Mouse (Mus musculus) spleen, adult 2 months (tissue): ENCODE measurements around the gene Gm20388. TPM values are rescaled to one million over a fixed set of nuclear protein-coding genes. Genes with fewer than 3 reads are reported as not detected.

Source experiments
- DNase-seq, 2 experiments: peaks; one replicate each; pipeline versions ENCODE4 v3.0.0 to v3.0.0-alpha.2; 2012 to 2021; ENCODE audit warnings: low spot score in 2 of 2, low read depth in 1 of 2
- H3K27ac ChIP-seq: fragments of 200-500 bp; 2 replicates; pipeline ENCODE4 v1.5.1; 2012; ENCODE audit warnings: low read length, inconsistent platforms; ENCODE audit not compliant: insufficient read depth
- H3K27me3 ChIP-seq: fragments of 200-500 bp; 2 replicates; pipeline ENCODE4 v1.6.1; 2012; ENCODE audit warnings: mild to moderate bottlenecking, moderate library complexity, low read length, inconsistent platforms; ENCODE audit not compliant: control insufficient read depth, insufficient read depth
- H3K36me3 ChIP-seq: fragments of 200-500 bp; 2 replicates; pipeline ENCODE4 v1.6.1; 2012; ENCODE audit warnings: mild to moderate bottlenecking, low read length, inconsistent platforms; ENCODE audit not compliant: control insufficient read depth, insufficient read depth
- H3K4me1 ChIP-seq: fragments of 200-500 bp; 2 replicates; pipeline ENCODE4 v1.6.1; 2011; ENCODE audit warnings: inconsistent platforms; ENCODE audit not compliant: control insufficient read depth, insufficient read depth, insufficient read length
- H3K4me3 ChIP-seq: fragments of 200-500 bp; 2 replicates; pipeline ENCODE4 v1.5.1; 2011; ENCODE audit warnings: mild to moderate bottlenecking, inconsistent platforms; ENCODE audit not compliant: insufficient read depth, insufficient read length; ENCODE audit errors: extremely low read depth
- CTCF ChIP-seq: fragments of 200-500 bp; IDR thresholded peaks from 2 replicates; pipeline ENCODE4 v1.5.1; 2011; ENCODE audit warnings: mild to moderate bottlenecking, inconsistent platforms; ENCODE audit not compliant: insufficient read depth, insufficient read length, insufficient replicate concordance; ENCODE audit errors: extremely low read depth
- POLR2A ChIP-seq: fragments of 200-500 bp; IDR thresholded peaks from 2 replicates; pipeline ENCODE4 v1.6.1; 2011; ENCODE audit warnings: low read depth, low read length, inconsistent platforms
- WGBS: fragments of 180-500 bp; shearing (Covaris S2); methylation state at CpG from one replicate; pipeline ENCODE4 v1.1.7; 2018; 5-methylcytosine and 5-hydroxymethylcytosine counted together
- polyA plus RNA-seq: library from polyadenylated mRNA; depleted of rRNA; stranded (reverse); fragments of >200 nt; gene quantifications from 2 replicates; pipeline ENCODE4 v1.2.3, GENCODE M21; 2012

Gene Gm20388
- polyA plus RNA-seq, 1 experiment, result 26.1 TPM

DNA sequence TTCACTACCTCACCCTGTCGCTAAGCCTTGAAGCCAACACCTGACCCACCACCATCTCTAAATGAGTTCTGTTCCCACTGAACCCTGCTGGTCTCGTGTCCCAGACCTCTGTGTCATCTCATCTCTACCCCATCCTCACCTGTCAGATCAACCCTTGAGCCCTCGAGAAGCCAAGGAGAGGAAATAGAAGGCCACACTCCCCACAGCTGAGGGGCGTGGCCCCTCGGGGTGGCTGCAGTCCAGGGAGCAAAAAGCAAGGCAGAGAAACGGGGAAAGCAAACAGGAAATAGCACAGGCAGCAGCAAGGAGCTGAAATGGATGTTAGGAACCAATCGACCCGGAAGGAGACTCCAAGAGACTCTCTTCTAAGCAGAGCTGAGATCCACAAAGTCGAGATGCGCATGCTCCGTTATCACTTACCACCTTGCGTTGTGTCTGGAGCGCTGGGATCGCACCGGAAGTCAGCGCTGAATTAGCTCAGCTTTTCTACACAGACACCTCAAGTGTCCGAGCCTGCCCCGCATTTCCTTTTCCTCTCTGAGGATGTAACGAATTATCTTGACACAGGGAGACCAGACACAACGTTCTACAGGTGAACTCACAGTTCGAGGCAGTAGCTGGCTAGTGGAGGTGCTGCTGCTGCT is 3876.7 kb downstream of the Gm20388 start:
- Histone ChIP-seq H3K4me1 (no peaks in the 10 kb centered on the region), H3K27me3 (no peaks in the 10 kb centered on the region), H3K27ac (no peak overlapping the region), H3K36me3 (no peaks in the 10 kb centered on the region), H3K4me3 (no peak overlapping the region)
- DNase-seq, result no peak
- TF ChIP-seq POLR2A (no peak), CTCF (no peak)
- WGBS, result 27% methylated on average over 21 of the region's 21 CpGs

GRCm38 (mm10) chr8:123788416-123789170 is 3878.0 kb downstream of the Gm20388 start:
- 52% methylated on average over 14 of the region's 14 CpGs for WGBS
- no peaks in the 10 kb centered on the region for H3K4me1 ChIP-seq
- TF ChIP-seq POLR2A (no peak), CTCF (no peak)
- no peaks in the 10 kb centered on the region for H3K27me3 ChIP-seq
- no peak overlapping the region for H3K4me3 ChIP-seq
- no peaks in the 10 kb centered on the region for H3K36me3 ChIP-seq
- H3K27ac ChIP-seq, result no peak overlapping the region
- DNase-seq, result no peak

DNA sequence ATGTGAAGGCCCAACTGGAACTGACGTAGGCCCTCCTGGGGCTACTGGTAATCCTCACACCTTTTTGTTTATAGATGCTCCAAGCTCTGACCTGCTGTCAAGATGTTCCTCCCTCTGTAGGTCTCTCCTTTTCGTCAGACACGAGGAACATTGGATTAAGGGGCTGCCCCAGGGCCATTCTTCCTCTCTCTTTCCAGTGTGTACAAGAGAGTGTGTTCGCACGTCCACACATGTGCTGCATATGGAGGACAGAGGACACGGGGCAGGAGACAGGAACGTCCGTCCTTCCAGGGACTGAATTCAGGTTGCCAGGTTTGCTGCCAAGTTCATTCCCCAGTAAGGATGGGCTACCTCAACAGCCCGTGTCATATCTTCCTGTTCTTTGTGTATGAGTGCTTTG is 3878.8 kb downstream of the Gm20388 start:
- no peak for TF ChIP-seq CTCF
- no peak for TF ChIP-seq POLR2A
- DNase-seq, result no peak
- Histone ChIP-seq H3K27ac (no peak overlapping the region), H3K36me3 (no peaks in the 10 kb centered on the region), H3K27me3 (no peaks in the 10 kb centered on the region), H3K4me1 (no peaks in the 10 kb centered on the region), H3K4me3 (no peak overlapping the region)
- WGBS, result 81% methylated on average over 9 of the region's 9 CpGs

DNA sequence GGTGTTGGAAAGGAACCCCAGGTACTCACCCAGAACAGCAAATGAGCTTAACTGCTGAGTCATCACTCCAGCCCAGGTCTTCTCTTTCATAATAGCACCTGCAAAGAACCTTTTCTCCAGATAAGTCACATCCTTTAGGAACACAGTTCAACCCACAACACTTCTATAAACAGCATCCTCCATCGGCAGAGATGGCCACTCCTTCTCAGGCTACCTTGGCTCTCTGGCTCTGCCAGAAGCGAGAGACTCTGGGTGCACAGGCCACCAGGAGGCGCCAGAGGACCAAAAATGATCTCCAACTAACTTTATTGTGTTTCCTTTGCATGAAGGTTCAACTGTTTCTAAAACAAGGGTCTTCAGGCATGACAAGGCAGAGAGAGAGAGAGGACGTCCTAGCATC is 3879.3 kb downstream of the Gm20388 start:
- TF ChIP-seq POLR2A (no peak), CTCF (peak; percentile 83; the same call in 1 of the 2 replicates)
- no peaks in the 10 kb centered on the region for H3K27me3 ChIP-seq
- 0% methylated on average over 4 of the region's 4 CpGs for WGBS
- peak; percentile 21 to 62 for DNase-seq
- no peak overlapping the region for H3K27ac ChIP-seq
- no peaks in the 10 kb centered on the region for H3K4me1 ChIP-seq
- H3K36me3 ChIP-seq, result no peaks in the 10 kb centered on the region
- H3K4me3 ChIP-seq, result no peak overlapping the region

DNA sequence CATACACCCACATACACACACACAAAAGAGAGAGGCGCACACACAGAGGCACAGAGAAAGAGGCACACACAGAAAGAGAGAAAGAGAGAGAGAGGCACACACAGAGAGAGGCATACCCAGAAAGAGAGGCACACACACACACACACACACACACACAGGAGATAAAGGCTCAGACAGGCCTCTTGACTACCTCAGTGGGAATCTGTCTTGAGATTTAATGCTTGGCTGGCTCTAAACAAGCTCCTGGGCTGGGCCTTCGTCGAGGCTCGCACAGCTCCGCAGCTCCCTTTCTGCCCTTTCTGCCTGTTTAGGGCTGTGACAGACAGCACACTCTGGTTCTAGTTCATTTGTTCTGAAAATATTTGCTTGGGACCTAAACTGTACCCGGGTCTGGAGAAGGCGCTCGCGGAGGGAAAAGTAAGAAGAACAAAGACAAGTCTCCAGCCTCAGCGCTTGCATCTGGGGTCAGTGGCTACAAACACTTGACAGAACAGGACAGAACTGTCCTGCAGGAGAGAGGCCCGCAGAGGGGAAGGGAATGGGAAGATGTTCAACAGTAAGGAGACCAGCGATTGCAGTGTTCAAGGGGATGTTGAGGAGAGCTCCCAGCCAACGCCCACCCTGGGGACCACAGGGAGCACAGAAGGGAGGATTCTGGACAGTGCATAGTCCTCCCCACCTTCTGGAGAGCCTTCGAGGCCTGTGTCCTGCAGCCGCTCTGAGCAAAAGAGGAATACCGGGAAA is 3880.6 kb downstream of the Gm20388 start:
- 90% methylated on average over 16 of the region's 16 CpGs for WGBS

DNA sequence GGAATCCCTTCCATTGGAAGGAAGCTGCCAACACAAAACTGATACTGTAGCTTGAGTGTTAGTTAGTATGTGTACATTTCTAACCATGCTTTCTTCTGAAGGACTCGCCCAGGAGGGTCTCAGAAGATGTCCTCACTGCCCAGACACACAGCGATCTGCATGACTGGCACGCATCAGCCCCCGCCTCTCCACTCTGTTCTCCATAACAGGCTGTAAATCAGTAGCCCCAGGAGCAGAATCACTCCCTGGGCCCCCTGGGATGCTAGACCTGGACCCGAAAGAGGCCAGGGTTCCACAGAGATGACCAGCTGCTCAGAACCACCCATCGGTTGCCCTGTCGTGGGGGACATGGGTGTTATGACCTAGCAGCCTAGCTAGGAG is 3881.2 kb downstream of the Gm20388 start:
- Histone ChIP-seq H3K27me3 (no peaks in the 10 kb centered on the region), H3K27ac (no peak overlapping the region), H3K4me1 (no peaks in the 10 kb centered on the region), H3K36me3 (no peaks in the 10 kb centered on the region), H3K4me3 (no peak overlapping the region)
- TF ChIP-seq CTCF (no peak), POLR2A (no peak)
- no peak for DNase-seq
- 91% methylated on average over 7 of the region's 7 CpGs for WGBS

More for the DNA sequence above, 3880.6 kb downstream of the Gm20388 start:
- no peak for DNase-seq
- H3K27ac ChIP-seq, result no peak overlapping the region
- H3K27me3 ChIP-seq, result no peaks in the 10 kb centered on the region
- H3K36me3 ChIP-seq, result no peaks in the 10 kb centered on the region
- no peaks in the 10 kb centered on the region for H3K4me1 ChIP-seq
- TF ChIP-seq CTCF (no peak), POLR2A (no peak)
- H3K4me3 ChIP-seq, result no peak overlapping the region

GRCm38 (mm10) chr8:123793900-123794299 is 3883.3 kb downstream of the Gm20388 start:
- Histone ChIP-seq H3K27me3 (no peaks in the 10 kb centered on the region), H3K4me1 (no peaks in the 10 kb centered on the region), H3K27ac (no peak overlapping the region), H3K4me3 (no peak overlapping the region), H3K36me3 (no peaks in the 10 kb centered on the region)
- no peak for DNase-seq
- 22% methylated on average over 10 of the region's 10 CpGs for WGBS
- TF ChIP-seq CTCF, result no peak
- no peak for TF ChIP-seq POLR2A
